Mouse (Mus musculus) G1E (cell line): ENCODE data around the gene Aldh3a1.

Source experiments
- CTCF ChIP-seq: IDR thresholded peaks from 2 replicates; pipeline ENCODE4 v1.5.1; 2012; ENCODE audit warnings: low read depth, low read length, inconsistent platforms, mixed read lengths
- GATA1 ChIP-seq: IDR thresholded peaks from 2 replicates; pipeline ENCODE4 v1.6.1; 2012; ENCODE audit warnings: borderline replicate concordance, low read length, inconsistent platforms, mixed read lengths

GRCm38 (mm10) chr11:61158141-61158540, 49.2 kb upstream of the Aldh3a1 start:
- no peak for TF ChIP-seq CTCF
- TF ChIP-seq GATA1: no peak
